Mouse (Mus musculus) liver, adult 2 months (tissue): ENCODE data around the gene Rnf135.

Source experiments
- CTCF ChIP-seq: fragments of 200-500 bp; IDR thresholded peaks from 2 replicates; pipeline ENCODE4 v1.5.1; 2011; ENCODE audit warnings: low read depth, low read length, control low read depth
- POLR2A ChIP-seq: fragments of 200-500 bp; IDR thresholded peaks from 2 replicates; pipeline ENCODE4 v1.6.1; 2011; ENCODE audit warnings: low read length, control low read depth; ENCODE audit not compliant: insufficient read depth; ENCODE audit errors: extremely low read depth

DNA sequence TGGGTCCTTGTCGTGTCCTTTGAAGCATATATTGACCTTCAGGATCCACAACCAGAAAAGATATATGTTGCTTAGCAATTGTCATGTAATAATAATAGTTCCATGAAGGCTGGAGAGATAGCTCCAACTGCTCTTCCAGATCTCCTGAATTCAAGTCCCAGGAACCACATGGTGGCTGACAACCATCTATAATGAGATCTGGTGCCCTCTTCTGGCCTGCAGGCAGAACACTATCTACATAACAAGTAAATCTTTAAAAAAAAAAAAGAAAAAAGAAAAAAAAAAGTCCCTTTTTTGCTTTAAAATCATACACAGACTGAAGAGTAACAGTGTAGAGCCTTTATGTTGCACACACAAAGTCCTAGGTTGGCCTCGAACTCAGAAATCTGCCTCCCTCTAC is 16.1 kb downstream of the Rnf135 start:
- TF ChIP-seq CTCF: peak; percentile 22; the same call in 1 of the 2 replicates
- no peak for TF ChIP-seq POLR2A
